9 mouse cellular contexts compared by ENCODE assay signal in the genomic region with DNA sequence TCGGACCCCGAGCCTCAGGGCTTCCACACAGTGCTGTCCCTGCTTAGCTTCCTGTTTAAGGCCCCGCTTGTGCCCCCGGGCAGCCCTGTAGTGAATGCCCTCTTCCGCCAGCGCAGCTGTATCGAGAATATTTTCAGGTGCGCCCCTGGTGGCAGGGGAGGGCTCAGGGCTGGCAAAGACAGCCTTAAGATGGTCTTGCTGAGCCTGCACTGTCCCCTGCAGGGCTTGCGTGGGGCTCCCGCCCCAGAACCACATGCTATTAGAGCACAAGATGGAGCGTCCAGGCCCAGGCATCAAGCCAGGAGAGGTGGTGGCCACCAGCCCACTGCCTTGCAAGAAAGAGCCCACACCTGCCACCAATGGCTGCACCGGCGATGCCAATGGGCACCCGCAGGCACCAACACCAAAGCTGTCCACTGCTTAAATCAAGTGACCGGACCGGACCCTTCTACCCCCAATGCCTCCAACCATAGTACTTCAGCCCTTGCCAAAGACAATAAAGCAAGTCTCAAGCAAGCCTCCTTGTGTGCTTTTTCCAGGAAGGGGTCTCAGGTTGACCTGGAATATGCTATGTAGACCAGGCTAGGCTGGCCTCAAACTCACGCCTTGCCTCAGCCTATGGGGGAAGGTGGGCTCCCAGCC. TPM values are rescaled to one million over a fixed set of nuclear protein-coding genes. Genes with fewer than 3 reads are reported as not detected.
DNase-seq lines count a peak whose midpoint lies in the region; ATAC-seq and TF ChIP-seq lines count a peak whose summit lies in the region.
"Had no signal": no experiment of that assay in that cellular context is flagged by ENCODE, and none has a peak within 500 bp of the region (broad histone marks: within the 10 kb centered on the region; RNA-seq: fewer than 3 reads in every experiment).

No protein-coding gene starts in this region.

- WGBS in heart, adult 2 months: 86% methylated on average over 17 of the region's 17 CpGs
- 89% methylated on average over 17 of the region's 17 CpGs for WGBS in thymus, adult 2 months
- 88% methylated on average over 17 of the region's 17 CpGs for WGBS in intestine, embryonic 14.5 days
- 82% methylated on average over 17 of the region's 17 CpGs for WGBS in olfactory bulb, adult 2 months

- TF ChIP-seq EP300 in heart, adult 2 months (IDR thresholded peaks at IDR 0.05; ENCODE audit: insufficient read depth, low read depth, low read length): no peak

- peak; percentile 21; the same call in 1 of the 2 replicates for TF ChIP-seq CTCF in heart, adult 2 months (IDR thresholded peaks at IDR 0.05)
- no peak for TF ChIP-seq CTCF in thymus, adult 2 months (IDR thresholded peaks at IDR 0.05; ENCODE audit: borderline replicate concordance, control insufficient read depth, extremely low read depth, insufficient read depth, low read length, poor library complexity)
- TF ChIP-seq CTCF in olfactory bulb, adult 2 months (IDR thresholded peaks at IDR 0.05; ENCODE audit: insufficient read depth, low read depth, low read length): 0 out of 2 replicates have a peak, but pooled peaks have one; percentile 4

- intact Hi-C loops in heart, adult 2 months (cut with DNase I): loop anchor here (10.0 kb wide), 1 partner anchor 52 kb away; no protein-coding TSS in a partner anchor

- no peaks in the 10 kb centered on the region for H3K36me3 ChIP-seq in heart, adult 2 months (ENCODE audit: control insufficient read depth, insufficient read depth, low read length)
- peaks cover 8% of the 10 kb centered on the region; the same call in 1 of the 2 replicates for H3K36me3 ChIP-seq in thymus, adult 2 months (ENCODE audit: control insufficient read depth, insufficient read depth, low read length)
- peaks cover 15% of the 10 kb centered on the region for H3K36me3 ChIP-seq in intestine, embryonic 14.5 days (ENCODE audit: control insufficient read depth, insufficient read depth, low read length)

- peaks cover 4% of the 10 kb centered on the region for H3K4me1 ChIP-seq in heart, adult 2 months (ENCODE audit: control insufficient read depth, insufficient read depth, low read length)
- H3K4me1 ChIP-seq in thymus, adult 2 months (replicated peaks; ENCODE audit: control insufficient read depth, insufficient read depth, low read length): peaks cover 24% of the 10 kb centered on the region
- H3K4me1 ChIP-seq in intestine, embryonic 14.5 days (replicated peaks; ENCODE audit: control insufficient read depth, insufficient read depth, low read length): peaks cover 56% of the 10 kb centered on the region
- H3K4me1 ChIP-seq in olfactory bulb, adult 2 months (ENCODE audit: control insufficient read depth, insufficient read depth, low read length): peaks cover 82% of the 10 kb centered on the region

- no peak overlapping the region for H3K4me3 ChIP-seq in heart, adult 2 months
- H3K4me3 ChIP-seq in thymus, adult 2 months (ENCODE audit: control insufficient read depth, insufficient read depth, low read length): no peak overlapping the region
- no peak overlapping the region for H3K4me3 ChIP-seq in intestine, embryonic 14.5 days (ENCODE audit: low read depth, low read length)
- no peak overlapping the region for H3K4me3 ChIP-seq in olfactory bulb, adult 2 months (ENCODE audit: insufficient read depth, low read depth, low read length)

- H3K4me2 ChIP-seq in intestine, embryonic 14.5 days (ENCODE audit: low read length): peak overlapping the region; percentile 67

- H3K9me3 ChIP-seq in intestine, embryonic 14.5 days (ENCODE audit: control insufficient read depth, low read length): no peaks in the 10 kb centered on the region

- ATAC-seq in intestine, embryonic 14.5 days (replicated peaks; ENCODE audit: low FRiP score, low TSS enrichment, low read depth): no peak

- no peak overlapping the region for H3K9ac ChIP-seq in heart, adult 2 months (ENCODE audit: low read depth, low read length)
- H3K9ac ChIP-seq in intestine, embryonic 14.5 days (ENCODE audit: low read length): no peak overlapping the region

- H3K27me3 ChIP-seq in heart, adult 2 months (ENCODE audit: control insufficient read depth, insufficient read depth, low read length): no peaks in the 10 kb centered on the region
- H3K27me3 ChIP-seq in thymus, adult 2 months (ENCODE audit: control insufficient read depth, insufficient read depth, low read length): no peaks in the 10 kb centered on the region
- no peaks in the 10 kb centered on the region for H3K27me3 ChIP-seq in intestine, embryonic 14.5 days (replicated peaks; ENCODE audit: control insufficient read depth, insufficient read depth, low read length)

- H3K79me2 ChIP-seq in heart, adult 2 months (replicated peaks; ENCODE audit: control insufficient read depth, insufficient read depth, low read length): no peaks in the 10 kb centered on the region

- H3K27ac ChIP-seq in heart, adult 2 months: no peak overlapping the region
- H3K27ac ChIP-seq in thymus, adult 2 months (ENCODE audit: control insufficient read depth, insufficient read depth, low read length): no peak overlapping the region
- H3K27ac ChIP-seq in intestine, embryonic 14.5 days (ENCODE audit: low read depth): no peak overlapping the region
- no peak overlapping the region for H3K27ac ChIP-seq in olfactory bulb, adult 2 months (ENCODE audit: insufficient read depth, low read depth, low read length)

- DNase-seq in heart, adult 2 months: peak in 1 of 2 experiments; percentile 30
- no peak for DNase-seq in heart, adult 18-20 months
- DNase-seq in thymus, adult 2 months: peak; percentile 52
- no peak for DNase-seq in thymus, adult 18-20 months
- peak; percentile 66 for DNase-seq in intestine, embryonic 14.5 days (ENCODE audit: low spot score)
- DNase-seq in frontal cortex, adult 2 months (ENCODE audit: extremely low spot score in 1 of 2, low spot score in 1 of 2): no peak
- no peak for DNase-seq in left cerebral cortex, adult 11 months (ENCODE audit: low spot score)

- no peak for TF ChIP-seq POLR2A in heart, adult 2 months (IDR thresholded peaks at IDR 0.05; ENCODE audit: insufficient read depth, low read depth, low read length)
- no peak for TF ChIP-seq POLR2A in thymus, adult 2 months (IDR thresholded peaks at IDR 0.05; ENCODE audit: control insufficient read depth, extremely low read depth, insufficient read depth, low read length, poor library complexity)
- no peak for TF ChIP-seq POLR2A in olfactory bulb, adult 2 months (IDR thresholded peaks at IDR 0.05; ENCODE audit: insufficient read depth, low read depth, low read length)

RNA-seq across cellular contexts. Expression of gene Isyna1, which starts 2.7 kb away (rescaled TPM):
- total RNA-seq in heart, adult 2 months (2021): 10 to 100 TPM; 26.7 to 28.3 TPM
- 40.3 and 41.6 TPM in 2 replicates for polyA plus RNA-seq in heart, adult 2 months (2012; rRNA removed)
- total RNA-seq in heart, adult 18-20 months (2021): 10 to 100 TPM; 15.4 to 28.2 TPM
- polyA plus RNA-seq in thymus, adult 2 months (2012; rRNA removed): 185 and 201 TPM in 2 replicates
- 86.8 and 106 TPM in 2 replicates for polyA plus RNA-seq in intestine, embryonic 14.5 days (2014; fragmentation: Nextera tagmentation; extraction: Ambion mirVana)
- polyA plus RNA-seq in olfactory bulb, adult 2 months (2012; ENCODE audit: insufficient read depth, insufficient read length, low replicate concordance, missing spikeins): not detected in 2 replicates
- polyA plus RNA-seq in frontal cortex, adult 2 months (2012; rRNA removed): 69.0 and 81.9 TPM in 2 replicates

RNA-seq across cellular contexts. Expression of gene Ssbp4, which starts 11.8 kb away (rescaled TPM):
- 10 to 100 TPM; 34.6 to 35.8 TPM for total RNA-seq in heart, adult 2 months (2021)
- polyA plus RNA-seq in heart, adult 2 months (2012; rRNA removed): 45.6 and 72.8 TPM in 2 replicates
- total RNA-seq in heart, adult 18-20 months (2021): 10 to 100 TPM; 29.9 to 35.7 TPM
- polyA plus RNA-seq in thymus, adult 2 months (2012; rRNA removed): 392 and 506 TPM in 2 replicates
- 124 and 125 TPM in 2 replicates for polyA plus RNA-seq in intestine, embryonic 14.5 days (2014; fragmentation: Nextera tagmentation; extraction: Ambion mirVana)
- not detected in 2 replicates for polyA plus RNA-seq in olfactory bulb, adult 2 months (2012; ENCODE audit: insufficient read depth, insufficient read length, low replicate concordance, missing spikeins)
- 266 and 276 TPM in 2 replicates for polyA plus RNA-seq in frontal cortex, adult 2 months (2012; rRNA removed)

RNA-seq across cellular contexts. Expression of gene Lrrc25, which starts 19.1 kb away (rescaled TPM):
- total RNA-seq in heart, adult 2 months (2021): 1 to 10 TPM; 1.6 to 1.8 TPM
- 3.6 and 4.5 TPM in 2 replicates for polyA plus RNA-seq in heart, adult 2 months (2012; rRNA removed)
- total RNA-seq in heart, adult 18-20 months (2021): 1 to 10 TPM; 1.6 to 2.5 TPM
- polyA plus RNA-seq in thymus, adult 2 months (2012; rRNA removed): 15.3 and 18.5 TPM in 2 replicates
- polyA plus RNA-seq in intestine, embryonic 14.5 days (2014; fragmentation: Nextera tagmentation; extraction: Ambion mirVana): 1.2 and 2.0 TPM in 2 replicates
- not detected in 2 replicates for polyA plus RNA-seq in olfactory bulb, adult 2 months (2012; ENCODE audit: insufficient read depth, insufficient read length, low replicate concordance, missing spikeins)
- polyA plus RNA-seq in frontal cortex, adult 2 months (2012; rRNA removed): 0.78 and 0.86 TPM in 2 replicates

RNA-seq across cellular contexts. Expression of gene Gdf15, which starts 35.4 kb away (rescaled TPM):
- 1 to 10 TPM; 1.1 to 2.0 TPM for total RNA-seq in heart, adult 2 months (2021)
- polyA plus RNA-seq in heart, adult 2 months (2012; rRNA removed): 0.38 and 3.8 TPM in 2 replicates
- total RNA-seq in heart, adult 18-20 months (2021): 1 to 10 TPM; 1.4 to 2.0 TPM
- 6.7 and 7.5 TPM in 2 replicates for polyA plus RNA-seq in thymus, adult 2 months (2012; rRNA removed)
- polyA plus RNA-seq in intestine, embryonic 14.5 days (2014; fragmentation: Nextera tagmentation; extraction: Ambion mirVana): 0.55 and 1.1 TPM in 2 replicates
- polyA plus RNA-seq in olfactory bulb, adult 2 months (2012; ENCODE audit: insufficient read depth, insufficient read length, low replicate concordance, missing spikeins): not detected in 2 replicates
- 0.15 and 0.20 TPM in 2 replicates for polyA plus RNA-seq in frontal cortex, adult 2 months (2012; rRNA removed)
- total RNA-seq: common myeloid progenitor, adult 5-6 weeks had no signal

RNA-seq across cellular contexts. Expression of gene Ell, which starts 57.6 kb away (rescaled TPM):
- 10 to 100 TPM in 1 of 2 experiments, 1 to 10 TPM in 1; 9.6 to 12.0 TPM for total RNA-seq in heart, adult 2 months (2021)
- polyA plus RNA-seq in heart, adult 2 months (2012; rRNA removed): 12.7 and 13.8 TPM in 2 replicates
- total RNA-seq in heart, adult 18-20 months (2021): 10 to 100 TPM; 10.9 to 12.0 TPM
- polyA plus RNA-seq in thymus, adult 2 months (2012; rRNA removed): 40.2 and 42.6 TPM in 2 replicates
- 16.6 and 18.5 TPM in 2 replicates for polyA plus RNA-seq in intestine, embryonic 14.5 days (2014; fragmentation: Nextera tagmentation; extraction: Ambion mirVana)
- polyA plus RNA-seq in olfactory bulb, adult 2 months (2012; ENCODE audit: insufficient read depth, insufficient read length, low replicate concordance, missing spikeins): not detected in 2 replicates
- polyA plus RNA-seq in frontal cortex, adult 2 months (2012; rRNA removed): 25.1 and 25.6 TPM in 2 replicates

Comparison
In these comparisons a context has a peak if more than half of its experiments do, and no peak if none do; other contexts are left out.
1. DNase-seq: peak in thymus, adult 2 months (single experiment) and intestine, embryonic 14.5 days (single experiment); none in heart, adult 18-20 months (0 of 2), thymus, adult 18-20 months (0 of 2), frontal cortex, adult 2 months (0 of 2) and left cerebral cortex, adult 11 months (single experiment).